Mouse (Mus musculus) spleen, embryonic (tissue): ENCODE measurements at regions not wholly inside any gene's neighbourhood (a gene's known extent, or its start where the extent isn't known, plus 50 kb on each side); places are given as distances from the start of the nearest gene placed in this dataset.

Source experiments
- CTCF ChIA-PET: fragments of 350-600 bp; sonication (Branson Sonifier 250); formaldehyde crosslinking; loops from one replicate; lab custom pipeline; 2022; lab: Charles Lee

DNA sequence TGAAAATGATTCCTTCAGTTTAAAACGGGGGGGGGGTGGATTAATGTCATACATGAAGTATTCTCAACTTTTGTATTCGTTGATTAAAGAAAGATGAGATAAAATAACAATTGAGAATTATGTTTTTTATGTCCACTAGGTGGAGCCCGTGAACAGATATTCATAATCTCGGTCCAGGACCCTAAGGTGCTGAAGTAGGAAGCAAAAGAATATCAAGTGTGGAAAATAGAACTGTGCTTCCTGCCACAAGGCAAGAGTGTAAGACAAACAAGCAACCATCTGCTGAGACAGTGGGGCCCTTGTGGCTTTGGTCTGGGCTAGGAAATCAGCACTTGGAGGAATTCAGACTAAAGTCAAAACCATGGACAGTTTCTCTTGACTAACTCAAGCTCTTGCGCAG, 50.9 kb upstream of the Kap start:
- CTCF ChIA-PET, result interaction anchor here (0.7 to 1.2 kb wide), 2 partner anchors 55 to 486 kb away, joined by 3 read pairs; no protein-coding TSS in a partner anchor

DNA sequence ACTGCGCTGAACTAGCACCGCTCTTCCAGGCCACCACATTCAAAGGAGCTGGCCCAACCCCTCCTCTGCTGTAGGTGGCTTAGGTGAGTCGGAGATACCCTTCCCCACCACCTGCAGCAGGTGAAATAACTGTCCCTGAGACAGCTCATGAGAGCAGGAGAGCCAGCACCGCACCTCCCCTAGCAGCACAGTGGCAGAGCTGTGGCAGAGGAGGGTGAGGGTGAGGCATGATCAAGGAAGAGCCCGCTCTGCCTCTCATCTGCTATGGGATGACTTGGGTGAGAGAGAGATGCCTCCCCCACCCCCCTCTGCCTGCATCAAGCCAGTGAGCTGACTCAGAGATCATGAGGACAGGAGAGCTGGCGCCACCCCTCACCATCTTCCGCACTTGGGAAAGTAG, 81.1 kb upstream of the Kap start:
- CTCF ChIA-PET, result no interaction called here

DNA sequence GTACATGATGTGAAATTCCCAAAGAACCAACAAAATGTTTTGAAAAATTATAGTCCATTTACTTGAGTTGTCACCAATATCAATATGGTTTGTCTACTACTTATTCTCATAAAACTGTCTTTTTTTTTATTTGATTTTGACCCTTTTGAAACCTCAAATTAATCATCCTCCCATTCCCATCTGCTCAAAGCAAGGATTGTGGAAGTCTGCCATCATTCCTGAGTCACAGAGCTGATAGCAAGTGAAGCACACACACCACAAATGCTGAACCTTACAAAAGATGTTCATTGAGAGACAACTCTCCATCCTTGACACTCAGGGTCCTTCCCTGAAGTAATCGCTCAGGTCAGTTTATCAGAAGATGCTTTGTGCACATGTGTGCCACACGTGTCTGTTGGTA, 82.1 kb upstream of the Kap start:
- CTCF ChIA-PET, result no interaction called here

GRCm38 (mm10) chr6:133959902-133960634, 75.4 kb upstream of the Etv6 start:
- CTCF ChIA-PET, result interaction anchor here (0.6 kb wide), 2 partner anchors 55 to 75 kb away, joined by 3 read pairs; no protein-coding TSS in a partner anchor

DNA sequence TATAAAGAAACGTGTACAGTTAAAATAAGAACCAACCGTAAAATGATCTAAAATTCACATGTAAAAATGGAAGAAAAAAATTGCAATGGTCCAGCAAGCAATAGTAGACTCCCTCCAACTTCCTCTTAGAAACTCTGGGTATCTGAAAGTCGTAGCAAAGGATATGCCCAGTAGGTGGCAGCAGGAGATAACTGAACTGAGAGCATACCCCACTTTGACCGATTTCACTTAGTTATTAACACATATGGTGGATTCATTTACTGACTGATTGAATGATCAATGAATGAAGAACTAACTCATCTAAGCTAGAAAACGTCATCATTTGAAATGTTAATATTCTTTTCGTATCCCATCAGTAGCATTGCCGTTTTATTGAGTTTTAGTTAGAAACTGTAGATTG, 74.8 kb upstream of the Etv6 start:
- CTCF ChIA-PET, result interaction anchor here (0.6 kb wide), 1 partner anchor 74 kb away, joined by 3 read pairs; no protein-coding TSS in a partner anchor

DNA sequence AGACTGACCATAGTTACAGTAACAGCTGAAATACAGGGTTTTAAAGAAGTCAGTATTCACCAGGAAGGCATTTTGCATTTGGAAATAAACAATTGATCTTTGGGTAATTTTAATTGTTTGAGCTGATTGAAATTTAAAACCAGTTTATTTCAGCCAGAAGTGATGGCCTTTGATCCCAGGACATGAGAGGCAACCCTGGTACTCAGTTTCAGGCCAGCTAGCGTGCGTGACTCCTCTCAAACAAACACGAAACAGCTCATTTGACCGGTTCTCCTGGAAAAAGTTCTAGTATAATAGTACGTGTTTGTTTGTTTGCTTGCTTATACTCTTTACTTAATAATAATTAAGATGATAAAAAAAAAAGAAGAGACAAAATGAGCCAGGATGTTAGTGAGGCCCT, 72.9 kb upstream of the Etv6 start:
- CTCF ChIA-PET, result no interaction called here

DNA sequence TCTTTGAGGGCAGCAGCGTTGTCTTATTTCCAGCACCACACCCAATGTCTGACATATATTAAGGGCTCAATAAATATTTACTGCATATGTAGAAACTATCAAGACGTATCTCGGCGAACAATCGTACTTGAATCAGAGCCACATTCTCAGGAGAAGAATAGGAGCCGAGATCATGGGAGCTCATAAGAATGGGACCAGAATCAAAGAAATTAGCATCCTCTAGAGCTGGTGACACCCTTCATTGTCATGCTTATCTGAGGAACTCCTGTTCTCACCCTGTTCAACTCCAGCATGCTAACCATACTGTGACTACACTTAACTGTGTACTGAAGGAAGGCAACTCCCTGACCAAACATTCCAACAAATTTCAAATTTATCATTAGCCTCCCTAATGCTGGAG, 72.2 kb upstream of the Etv6 start:
- CTCF ChIA-PET, result no interaction called here

GRCm38 (mm10) chr6:133967286-133967685, 68.2 kb upstream of the Etv6 start:
- CTCF ChIA-PET, result no interaction called here

GRCm38 (mm10) chr6:133972054-133972705, 63.3 kb upstream of the Etv6 start:
- CTCF ChIA-PET, result no interaction called here

DNA sequence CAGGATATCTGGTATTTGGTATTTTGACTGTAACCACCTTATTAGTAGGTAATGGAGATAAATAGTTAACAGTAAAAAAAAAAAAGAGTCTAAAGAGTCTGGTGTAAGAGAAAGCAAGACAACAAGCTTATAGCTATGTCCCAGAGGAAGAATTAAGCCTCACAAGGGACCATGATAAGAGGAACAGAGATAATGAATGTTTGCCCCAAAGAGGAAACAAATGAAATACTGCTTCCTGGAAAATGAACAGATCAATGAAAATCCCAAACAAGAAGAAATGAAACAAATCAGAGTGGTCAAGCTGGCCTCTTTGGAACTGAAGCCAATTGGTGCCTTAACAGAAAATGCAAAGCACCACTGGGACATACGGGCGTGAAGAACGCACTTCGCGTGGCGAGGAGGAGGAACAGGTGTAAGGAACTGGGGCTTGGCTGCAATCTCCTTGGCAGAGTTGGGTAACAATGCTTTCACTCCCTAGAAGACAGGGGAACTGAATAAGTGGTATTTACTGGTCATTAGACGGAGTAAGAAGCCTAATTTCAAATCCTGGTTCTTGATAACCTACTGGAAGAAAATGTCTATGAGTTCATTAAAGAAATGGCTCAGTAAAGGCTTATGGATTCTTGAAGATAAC, 62.2 kb upstream of the Etv6 start:
- CTCF ChIA-PET, result interaction anchor here (0.6 kb wide), 1 partner anchor 46 kb away, joined by 3 read pairs; no protein-coding TSS in a partner anchor

DNA sequence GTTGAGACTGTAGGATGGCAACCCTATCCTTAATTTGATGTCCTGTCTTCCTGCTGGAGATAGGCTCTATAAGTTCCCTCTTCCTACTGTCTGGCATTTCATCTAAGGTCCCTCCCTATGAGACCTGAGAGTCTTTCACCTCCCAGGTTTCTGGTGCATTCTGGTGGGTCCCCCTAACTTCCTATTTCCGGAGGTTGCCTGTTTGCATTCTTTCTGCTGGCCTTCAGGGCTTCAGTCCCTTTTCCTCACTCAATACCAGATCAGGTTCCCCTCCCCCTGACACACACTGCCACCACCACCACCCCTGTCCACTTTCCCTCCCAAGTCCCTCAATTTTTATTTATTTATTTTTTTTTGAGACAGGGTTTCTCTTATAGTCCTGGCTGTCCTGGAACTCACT, 59.5 kb upstream of the Etv6 start:
- CTCF ChIA-PET, result no interaction called here

- CTCF ChIA-PET, result no interaction called here
These were observed 58.6 kb upstream of the Etv6 start for GRCm38 (mm10) chr6:133976854-133977253.

GRCm38 (mm10) chr6:133983804-133984514, 51.5 kb upstream of the Etv6 start:
- CTCF ChIA-PET, result interaction anchor here (0.6 kb wide), 1 partner anchor 118 kb away, joined by 5 read pairs; no protein-coding TSS in a partner anchor

DNA sequence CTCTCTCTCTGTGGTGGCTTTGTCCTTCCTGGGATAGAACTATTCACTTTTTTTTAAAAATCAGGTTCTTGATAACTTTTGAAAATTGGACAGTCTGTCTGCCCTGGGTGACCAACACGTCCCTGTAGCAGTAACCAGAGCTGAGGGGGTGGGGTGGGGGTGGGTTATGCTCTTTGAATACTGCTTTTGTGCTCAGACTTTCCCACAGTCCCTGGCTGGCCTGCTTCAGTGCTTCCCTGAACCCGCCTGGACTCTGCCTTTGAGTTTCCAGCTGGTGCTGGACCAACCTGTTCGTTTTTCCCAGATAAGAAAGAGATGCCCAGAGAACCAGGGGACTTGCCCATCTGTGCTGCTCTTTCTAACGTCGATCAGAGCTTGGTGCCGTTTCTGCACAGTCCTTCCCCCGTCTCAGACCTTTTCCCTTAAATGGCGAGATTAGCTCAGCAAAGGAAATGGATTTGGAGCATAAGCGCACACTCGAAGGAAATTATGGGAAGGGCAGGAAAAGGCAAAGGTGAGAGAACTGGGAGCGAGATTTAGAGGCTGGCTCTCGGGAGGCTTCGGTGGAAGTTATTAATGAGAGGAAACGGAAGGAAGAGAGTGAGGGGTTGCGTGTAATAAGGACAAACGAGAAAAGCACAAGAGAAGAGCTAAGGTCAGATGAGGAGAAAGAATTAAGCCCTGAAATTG, 50.7 kb upstream of the Etv6 start:
- CTCF ChIA-PET, result interaction anchor here (0.6 kb wide), 1 partner anchor 117 kb away, joined by 5 read pairs; no protein-coding TSS in a partner anchor
